Mouse (Mus musculus) bone marrow, adult 2 months (tissue): Measurements from ENCODE around the gene Lrrc23. TPM values are rescaled to one million over a fixed set of nuclear protein-coding genes. Genes with fewer than 3 reads are reported as not detected.

Experiments
- H3K27ac ChIP-seq: fragments of 200-500 bp; 2 replicates; pipeline ENCODE4 v1.5.1; 2012; ENCODE audit warnings: low read depth, mild to moderate bottlenecking, control low read depth, inconsistent platforms, low read length; ENCODE audit not compliant: control insufficient read depth, poor library complexity, insufficient read depth
- H3K4me1 ChIP-seq: fragments of 200-500 bp; 2 replicates; pipeline ENCODE4 v1.6.1; 2011; ENCODE audit warnings: low read length; ENCODE audit not compliant: control insufficient read depth, insufficient read depth
- H3K4me3 ChIP-seq: fragments of 200-500 bp; replicated peaks from 2 replicates; pipeline ENCODE3; 2011; ENCODE audit warnings: mild to moderate bottlenecking, low read depth, low read length, control low read depth; ENCODE audit not compliant: control insufficient read depth
- CTCF ChIP-seq: fragments of 200-500 bp; IDR thresholded peaks from 2 replicates; pipeline ENCODE4 v1.5.1; 2011; ENCODE audit warnings: low read length, control low read depth; ENCODE audit not compliant: control insufficient read depth, insufficient read depth
- POLR2A ChIP-seq: fragments of 200-500 bp; IDR thresholded peaks from 2 replicates; pipeline ENCODE4 v1.6.1; 2011; ENCODE audit warnings: low read depth, mild to moderate bottlenecking, control low read depth, low read length, borderline replicate concordance; ENCODE audit not compliant: control insufficient read depth
- WGBS: fragments of 180-500 bp; shearing (Covaris S2); methylation state at CpG from one replicate; pipeline ENCODE4 v1.1.7; 2018; 5-methylcytosine and 5-hydroxymethylcytosine counted together
- polyA plus RNA-seq: library from polyadenylated mRNA; stranded (reverse); fragments of >200 nt; gene quantifications from 2 replicates; pipeline ENCODE4 v1.2.4, GENCODE M21; 2011; ENCODE audit warnings: low replicate concordance; ENCODE audit not compliant: missing spikeins, insufficient read depth, insufficient read length

Gene Lrrc23
- polyA plus RNA-seq, 1 experiment = not detected

- Histone ChIP-seq H3K4me3 (no peak overlapping the region), H3K4me1 (no peaks in the 10 kb centered on the region), H3K27ac (no peak overlapping the region)
- 52% methylated on average over 19 of the region's 19 CpGs for WGBS
- TF ChIP-seq POLR2A (no peak), CTCF (no peak)
Measured at GRCm38 (mm10) chr6:124767920-124768703, 11.4 kb downstream of the Lrrc23 start.

DNA sequence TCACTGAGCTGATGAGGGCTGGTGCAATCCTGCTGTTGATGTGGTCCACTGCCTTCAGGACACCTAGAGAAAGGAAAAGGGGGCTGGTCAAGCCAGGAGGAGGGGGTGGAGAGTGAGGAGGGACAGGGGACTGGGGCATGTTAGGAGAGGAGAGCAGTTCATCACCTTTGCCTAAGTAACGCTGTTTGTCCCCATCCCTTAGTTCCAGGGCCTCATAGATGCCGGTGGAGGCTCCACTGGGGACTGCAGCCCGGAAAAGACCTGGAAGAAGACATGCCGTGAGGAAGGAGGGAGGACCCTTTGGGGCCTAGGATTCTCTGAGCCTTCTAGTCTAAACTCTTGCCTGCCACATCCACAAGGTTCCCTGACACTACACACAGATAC, 12.0 kb downstream of the Lrrc23 start:
- H3K4me1 ChIP-seq = no peaks in the 10 kb centered on the region
- H3K4me3 ChIP-seq = no peak overlapping the region
- TF ChIP-seq POLR2A = no peak
- no peak for TF ChIP-seq CTCF
- 92% methylated on average over 4 of the region's 4 CpGs for WGBS
- no peak overlapping the region for H3K27ac ChIP-seq

- no peak for TF ChIP-seq POLR2A
- TF ChIP-seq CTCF = no peak
- H3K4me3 ChIP-seq = no peak overlapping the region
- H3K27ac ChIP-seq = no peak overlapping the region
Measured at GRCm38 (mm10) chr6:124765951-124766350, 13.6 kb downstream of the Lrrc23 start.

GRCm38 (mm10) chr6:124759259-124759658, 20.3 kb downstream of the Lrrc23 start:
- Histone ChIP-seq H3K4me1 (no peaks in the 10 kb centered on the region), H3K4me3 (no peak overlapping the region), H3K27ac (no peak overlapping the region)
- TF ChIP-seq POLR2A = no peak
- peak; percentile 98 for TF ChIP-seq CTCF
- WGBS = 0% methylated on average over 5 of the region's 5 CpGs

More at GRCm38 (mm10) chr6:124765951-124766350, 13.6 kb downstream of the Lrrc23 start:
- WGBS = 81% methylated on average over 7 of the region's 7 CpGs
- H3K4me1 ChIP-seq = no peaks in the 10 kb centered on the region

- Histone ChIP-seq H3K4me1 (no peaks in the 10 kb centered on the region), H3K27ac (no peak overlapping the region), H3K4me3 (no peak overlapping the region)
- WGBS = 33% methylated on average over 2 of the region's 2 CpGs
- TF ChIP-seq CTCF = no peak
- no peak for TF ChIP-seq POLR2A
Measured at GRCm38 (mm10) chr6:124758849-124759232, 20.7 kb downstream of the Lrrc23 start.

DNA sequence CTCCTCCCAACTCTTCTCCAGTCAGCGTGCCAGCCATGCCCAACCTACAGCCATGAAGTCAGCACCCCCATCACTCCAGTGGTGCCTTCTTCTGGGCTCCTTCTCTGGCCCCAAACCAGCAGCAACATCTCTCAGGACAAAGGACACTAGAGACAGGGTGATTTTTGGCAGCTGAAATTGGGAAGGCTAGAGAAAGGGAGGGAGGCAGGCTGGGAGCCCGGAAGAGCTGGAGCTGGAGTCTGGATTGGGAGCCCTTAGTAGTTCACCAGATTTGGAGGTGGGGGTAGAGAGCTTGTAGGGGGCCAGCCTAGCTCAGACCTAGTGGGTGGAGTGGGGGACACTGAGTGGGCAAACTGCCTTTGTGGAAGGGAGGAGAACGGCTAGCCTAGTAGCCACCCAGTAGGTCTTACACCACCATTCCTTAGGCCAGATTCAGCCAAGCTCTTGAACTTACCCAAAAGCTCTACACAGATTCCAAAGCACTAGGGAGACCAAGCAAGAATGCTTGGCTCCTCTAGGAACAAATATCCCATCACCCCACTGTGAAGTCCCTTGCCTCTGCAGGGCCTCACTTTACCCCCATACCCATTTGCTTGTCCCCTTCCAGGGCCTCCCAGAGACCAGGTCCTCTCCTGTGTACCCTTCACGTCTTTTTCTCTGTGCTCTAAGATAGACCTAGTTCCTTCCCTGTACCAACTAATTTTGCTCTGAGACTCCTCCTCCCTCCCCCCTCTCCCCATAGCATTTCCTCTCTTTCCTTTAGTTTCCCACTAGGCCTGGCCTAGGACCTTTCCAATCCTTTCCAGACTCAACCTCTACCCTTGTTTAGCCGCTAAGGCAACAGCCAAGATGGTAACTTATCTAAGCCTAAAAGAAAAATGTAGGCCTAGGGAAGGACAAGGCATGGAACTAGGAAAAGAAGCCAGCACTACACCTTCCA, 21.3 kb downstream of the Lrrc23 start:
- H3K4me3 ChIP-seq = no peak overlapping the region

DNA sequence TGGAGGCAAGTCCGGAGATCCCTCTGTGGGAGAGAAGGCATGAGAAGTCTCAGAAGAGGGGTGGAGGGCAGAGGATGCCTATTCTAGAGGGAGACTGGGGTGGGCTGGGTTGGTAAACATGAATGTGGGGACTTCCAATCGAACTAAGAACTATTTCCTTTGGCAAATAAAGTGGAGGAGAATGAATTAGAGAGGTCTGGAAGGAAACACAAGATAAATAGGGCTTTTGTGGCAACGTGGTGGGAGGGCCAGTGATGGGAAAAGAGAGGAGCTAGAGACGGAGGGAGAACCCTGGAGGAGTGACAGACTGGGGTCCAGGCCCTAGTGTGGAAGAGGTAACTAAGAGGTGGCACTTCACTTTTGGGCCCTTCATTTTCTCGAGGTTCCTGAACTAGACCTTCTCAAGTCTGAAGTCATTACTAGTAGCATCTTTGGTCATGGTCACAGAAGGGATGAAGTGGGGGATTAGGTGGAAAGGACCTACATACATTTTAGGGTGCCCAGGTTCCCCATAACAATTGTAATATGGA, 22.1 kb downstream of the Lrrc23 start:
- TF ChIP-seq POLR2A = no peak
- TF ChIP-seq CTCF = no peak
- WGBS = 35% methylated on average over 5 of the region's 5 CpGs
- H3K4me3 ChIP-seq = no peak overlapping the region
- H3K4me1 ChIP-seq = no peaks in the 10 kb centered on the region
- no peak overlapping the region for H3K27ac ChIP-seq

More for the DNA sequence above, 21.3 kb downstream of the Lrrc23 start:
- H3K4me1 ChIP-seq = no peaks in the 10 kb centered on the region
- TF ChIP-seq CTCF = no peak
- TF ChIP-seq POLR2A = no peak
- 69% methylated on average over 5 of the region's 5 CpGs for WGBS
- no peak overlapping the region for H3K27ac ChIP-seq

DNA sequence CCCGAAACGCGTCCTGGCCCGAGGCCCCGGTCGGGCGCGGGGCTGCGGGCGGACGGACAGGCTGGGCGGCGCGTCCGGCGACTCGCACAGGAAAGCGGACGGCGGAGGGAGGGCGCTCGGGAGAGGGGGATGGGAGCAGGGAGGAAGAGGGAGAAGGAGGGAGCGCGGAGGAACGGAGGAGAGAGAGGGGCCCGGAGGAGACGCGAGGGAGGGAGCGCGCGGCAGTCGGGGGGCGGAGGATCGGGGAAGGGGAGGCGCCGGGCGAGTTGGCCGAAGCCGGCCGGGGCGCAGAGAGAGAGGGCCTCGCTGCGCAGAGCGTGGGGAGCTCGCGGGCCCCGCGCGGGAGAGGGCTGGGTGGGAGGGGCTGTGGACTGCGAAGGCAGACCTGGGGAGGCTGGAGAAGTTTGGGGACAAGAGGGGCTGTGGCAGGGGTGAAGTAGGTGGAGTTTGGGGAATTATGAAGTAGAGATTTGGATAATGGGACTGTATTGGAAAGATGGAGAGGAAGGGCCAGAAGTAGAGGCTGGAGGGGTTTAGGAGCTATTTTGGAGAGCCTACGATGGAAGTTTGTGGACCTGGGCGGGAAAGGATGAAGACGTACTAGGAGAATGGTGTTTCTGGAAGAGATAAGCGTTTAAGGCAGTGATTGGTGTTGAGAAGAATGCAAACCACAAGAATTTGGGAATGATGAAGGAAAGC, 22.7 kb downstream of the Lrrc23 start:
- Histone ChIP-seq H3K4me3 (peak overlapping the region; percentile 66), H3K27ac (peak overlapping the region; percentile 77), H3K4me1 (no peaks in the 10 kb centered on the region)
- WGBS = 2% methylated on average over 54 of the region's 54 CpGs
- no peak for TF ChIP-seq POLR2A
- no peak for TF ChIP-seq CTCF
